Mouse (Mus musculus) embryonic facial prominence, embryonic 11.5 days (tissue): ENCODE measurements around the gene Tagln. TPM values are rescaled to one million over a fixed set of nuclear protein-coding genes. Genes with fewer than 3 reads are reported as not detected.

Experiments used
- ATAC-seq: fragments of 200-750 bp; cut with Nextera tagmentation; replicated peaks from 2 replicates; pipeline ENCODE4 v1.8.0; 2017; ENCODE audit warnings: low read depth; ENCODE audit not compliant: insufficient number of reproducible peaks, low FRiP score, low TSS enrichment
- DNase-seq: peaks from one replicate; pipeline ENCODE4 v3.0.0-alpha.2; 2015; ENCODE audit warnings: low spot score
- H3K27ac ChIP-seq: fragments of 300-500 bp; sonication (generic); replicated peaks from 2 replicates; pipeline ENCODE4 v1.5.1; 2014; ENCODE audit warnings: mild to moderate bottlenecking, low read depth, low read length, control low read depth
- H3K27me3 ChIP-seq: fragments of 300-500 bp; sonication (generic); 2 replicates; pipeline ENCODE4 v1.6.1; 2014; ENCODE audit warnings: mild to moderate bottlenecking, low read length, moderate library complexity, mixed read lengths; ENCODE audit not compliant: control insufficient read depth, insufficient read depth
- H3K36me3 ChIP-seq: fragments of 300-500 bp; sonication (generic); replicated peaks from 2 replicates; pipeline ENCODE4 v1.6.1; 2014; ENCODE audit warnings: low read depth, mild to moderate bottlenecking, low read length, moderate library complexity, mixed read lengths; ENCODE audit not compliant: control insufficient read depth, insufficient read depth
- H3K4me1 ChIP-seq: fragments of 300-500 bp; sonication (generic); 2 replicates; pipeline ENCODE4 v1.6.1; 2014; ENCODE audit warnings: low read length, mixed read lengths; ENCODE audit not compliant: control insufficient read depth, insufficient read depth
- H3K4me2 ChIP-seq: fragments of 300-500 bp; sonication (generic); 2 replicates; pipeline ENCODE4 v1.6.1; 2014; ENCODE audit warnings: low read depth, mild to moderate bottlenecking, control low read depth, low read length, moderate library complexity
- H3K4me3 ChIP-seq: fragments of 300-500 bp; sonication (generic); 2 replicates; pipeline ENCODE4 v1.5.1; 2014; ENCODE audit warnings: low read depth, low read length, control low read depth
- H3K9ac ChIP-seq: fragments of 300-500 bp; sonication (generic); replicated peaks from 2 replicates; pipeline ENCODE4 v1.6.1; 2014; ENCODE audit warnings: mild to moderate bottlenecking, control low read depth, low read length
- H3K9me3 ChIP-seq: fragments of 300-500 bp; sonication (generic); replicated peaks from 2 replicates; pipeline ENCODE4 v1.6.1; 2016; ENCODE audit warnings: mild to moderate bottlenecking, low read length, inconsistent platforms, mixed read lengths; ENCODE audit not compliant: control insufficient read depth
- WGBS: fragments of 180-500 bp; shearing (Covaris S2); extraction: QIAGEN DNeasy Blood & Tissue Kit; methylation state at CpG from one replicate; pipeline ENCODE4 v1.1.7; 2014; 5-methylcytosine and 5-hydroxymethylcytosine counted together
- polyA plus RNA-seq: library from polyadenylated mRNA; unstranded; fragments of >200 nt; fragmentation: Nextera tagmentation; extraction: Ambion mirVana; gene quantifications from 2 replicates; pipeline ENCODE4 v1.2.1, GENCODE M21; 2014

Gene Tagln
- 14.1 and 16.3 TPM in 2 replicates for polyA plus RNA-seq

GRCm38 (mm10) chr9:45935628-45936210 is at the start of gene Tagln:
TSS of gene Tagln (minus strand) at chr9:45936058.
- Histone ChIP-seq H3K9ac (peak within 1 kb of the TSS; percentile 46), H3K27ac (no peak within 1 kb of the TSS), H3K27me3 (no peaks in the 10 kb centered on the region), H3K4me2 (peak within 1 kb of the TSS; percentile 44), H3K9me3 (no peaks in the 10 kb centered on the region), H3K36me3 (no peaks in the 10 kb centered on the region; the same call in none of the 2 replicates), H3K4me3 (peak within 1 kb of the TSS; percentile 6; the same call in 1 of the 2 replicates), H3K4me1 (peaks cover 2% of the 10 kb centered on the region; the same call in 1 of the 2 replicates)
- WGBS, result 7% methylated on average over 21 of the region's 21 CpGs
- ATAC-seq (0 out of 2 replicates have a peak, but pooled peaks have one; percentile 22), DNase-seq (peak; percentile 28)

- Histone ChIP-seq H3K9ac (peak overlapping the region; percentile 100), H3K4me1 (no peaks in the 10 kb centered on the region; the same call in 1 of the 2 replicates), H3K9me3 (no peaks in the 10 kb centered on the region), H3K4me2 (peak overlapping the region; percentile 88), H3K27me3 (no peaks in the 10 kb centered on the region), H3K27ac (peak overlapping the region; percentile 90), H3K4me3 (peak overlapping the region; percentile 99), H3K36me3 (no peaks in the 10 kb centered on the region)
- under 1% methylated on average over 4 of the region's 4 CpGs for WGBS
- peak; percentile 84 for ATAC-seq
- peak; percentile 59 for DNase-seq
These were observed 49.3 kb upstream of the Tagln start for GRCm38 (mm10) chr9:45985229-45985567.

GRCm38 (mm10) chr9:45984409-45985228 is 48.8 kb upstream of the Tagln start:
- Histone ChIP-seq H3K4me3 (peak overlapping the region; percentile 99), H3K27me3 (no peaks in the 10 kb centered on the region), H3K4me1 (no peaks in the 10 kb centered on the region; the same call in 1 of the 2 replicates), H3K9ac (peak overlapping the region; percentile 100), H3K27ac (peak overlapping the region; percentile 90), H3K36me3 (no peaks in the 10 kb centered on the region), H3K9me3 (no peaks in the 10 kb centered on the region), H3K4me2 (peak overlapping the region; percentile 88)
- ATAC-seq (peak; percentile 89), DNase-seq (peak; percentile 96)
- WGBS, result under 1% methylated on average over 66 of the region's 76 CpGs

GRCm38 (mm10) chr9:45983676-45984408 is 48.0 kb upstream of the Tagln start:
- 2% methylated on average over 23 of the region's 23 CpGs for WGBS
- ATAC-seq, result no peak

GRCm38 (mm10) chr9:45981331-45981730 is 45.5 kb upstream of the Tagln start:
- Histone ChIP-seq H3K36me3 (no peaks in the 10 kb centered on the region; the same call in 1 of the 2 replicates), H3K27ac (no peak overlapping the region), H3K9me3 (no peaks in the 10 kb centered on the region), H3K27me3 (no peaks in the 10 kb centered on the region), H3K4me1 (no peaks in the 10 kb centered on the region; the same call in 1 of the 2 replicates), H3K4me3 (no peak overlapping the region), H3K4me2 (no peak overlapping the region), H3K9ac (no peak overlapping the region)
- DNase-seq (no peak), ATAC-seq (no peak)

More at GRCm38 (mm10) chr9:45983676-45984408, 48.0 kb upstream of the Tagln start:
- Histone ChIP-seq H3K27ac (peak overlapping the region; percentile 90), H3K4me2 (peak overlapping the region; percentile 88), H3K27me3 (no peaks in the 10 kb centered on the region), H3K9ac (peak overlapping the region; percentile 100), H3K4me3 (peak overlapping the region; percentile 99), H3K9me3 (no peaks in the 10 kb centered on the region), H3K4me1 (no peaks in the 10 kb centered on the region; the same call in 1 of the 2 replicates), H3K36me3 (no peaks in the 10 kb centered on the region)
- DNase-seq, result peak; percentile 29

- Histone ChIP-seq H3K27me3 (no peaks in the 10 kb centered on the region), H3K4me3 (no peak overlapping the region), H3K4me2 (no peak overlapping the region), H3K4me1 (no peaks in the 10 kb centered on the region; the same call in 1 of the 2 replicates), H3K9ac (no peak overlapping the region), H3K27ac (no peak overlapping the region), H3K9me3 (no peaks in the 10 kb centered on the region), H3K36me3 (no peaks in the 10 kb centered on the region; the same call in 1 of the 2 replicates)
- 90% methylated on average over 1 of the region's 1 CpGs for WGBS
- DNase-seq, result no peak
- no peak for ATAC-seq
These were observed 44.8 kb upstream of the Tagln start for GRCm38 (mm10) chr9:45980611-45981010.

- no peak overlapping the region for H3K27ac ChIP-seq
- H3K4me2 ChIP-seq, result no peak overlapping the region
- DNase-seq, result no peak
- WGBS, result 97% methylated on average over 2 of the region's 2 CpGs
- no peak overlapping the region for H3K9ac ChIP-seq
- no peaks in the 10 kb centered on the region; the same call in 1 of the 2 replicates for H3K4me1 ChIP-seq
- H3K36me3 ChIP-seq, result peaks cover under 1% of the 10 kb centered on the region
- H3K9me3 ChIP-seq, result no peaks in the 10 kb centered on the region
- H3K27me3 ChIP-seq, result no peaks in the 10 kb centered on the region
- no peak overlapping the region for H3K4me3 ChIP-seq
- ATAC-seq, result no peak
These were observed 43.9 kb upstream of the Tagln start for GRCm38 (mm10) chr9:45979778-45980177.
